Mouse (Mus musculus) Patski (cell line): ENCODE measurements at regions not wholly inside any gene's neighbourhood (a gene's known extent, or its start where the extent isn't known, plus 50 kb on each side); places are given as distances from the start of the nearest gene placed in this dataset.

ENCODE experiments used
- ATAC-seq: fragments of 100-300 bp; one replicate; pipeline ENCODE4 v1.8.0; 2021
- CTCF ChIA-PET: fragments of 350-600 bp; sonication (Branson Sonifier 250); formaldehyde crosslinking; loops from one replicate; lab custom pipeline; 2022; ENCODE audit warnings: inconsistent platforms; lab: Charles Lee
- POLR2A ChIA-PET: fragments of 350-600 bp; sonication (Branson Sonifier 250); formaldehyde crosslinking; loops from one replicate; lab custom pipeline; 2022; ENCODE audit warnings: antibody characterized with exemption, inconsistent platforms; lab: Charles Lee
- DNase-seq: peaks from one replicate; pipeline ENCODE4 v3.0.0-alpha.2; 2011; ENCODE audit warnings: low read depth, low spot score
- H3K27me3 ChIP-seq: fragments of 371-371 bp; one replicate; pipeline ENCODE4 v1.5.1; 2021
- CTCF ChIP-seq: fragments of 100-300 bp; IDR thresholded peaks from one replicate; pipeline ENCODE4 v1.5.1; 2021
- in situ Hi-C: fragments of 300-500 bp; cut with MboI; formaldehyde crosslinking; loops from 3 replicates; pipeline ENCODE4 v1.11.1; 2018; ENCODE audit warnings: low pct_unique_long_range_greater_than_20kb, mixed read lengths

DNA sequence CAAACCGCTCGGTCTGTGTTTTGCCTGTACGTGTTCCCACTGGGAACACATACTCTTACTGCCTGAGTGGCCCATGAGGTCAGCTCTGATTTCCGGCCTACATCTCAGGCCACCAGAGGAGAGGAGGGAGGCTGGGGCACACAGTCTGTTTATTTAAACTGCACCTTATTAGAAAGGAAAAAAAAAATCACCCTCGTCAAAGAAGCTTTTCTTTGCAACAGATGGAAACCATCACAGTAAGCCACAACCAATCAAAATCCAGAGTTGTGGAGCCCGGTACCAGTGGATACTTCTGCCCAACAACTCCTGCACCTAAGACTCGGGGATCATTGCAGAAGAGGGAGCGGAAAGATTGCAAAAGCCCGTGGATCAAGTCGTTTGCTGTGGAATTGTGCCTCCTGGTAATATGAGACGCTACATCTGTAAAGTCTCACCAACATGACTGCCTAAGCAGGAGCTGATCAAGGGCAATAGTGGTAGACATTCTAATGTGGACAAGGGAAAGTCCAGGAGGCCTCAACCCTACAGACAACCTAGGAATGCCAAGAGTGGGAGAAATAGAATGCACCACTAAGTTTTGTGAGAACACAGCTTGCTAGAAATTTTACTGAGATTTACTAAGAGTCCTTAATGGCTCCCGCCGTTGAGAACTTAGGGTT lies 60.5 kb downstream of the Uqcrfs1 start:
- ATAC-seq (no peak), DNase-seq (no peak)
- ChIA-PET CTCF (interaction anchor here (1.3 kb wide), 1 partner anchor 17 kb away, joined by 5 read pairs; no protein-coding TSS in a partner anchor), POLR2A (no interaction called here)
- peaks cover 9% of the 10 kb centered on the region for H3K27me3 ChIP-seq
- in situ Hi-C loops, result no loop called here
- no peak for TF ChIP-seq CTCF

DNA sequence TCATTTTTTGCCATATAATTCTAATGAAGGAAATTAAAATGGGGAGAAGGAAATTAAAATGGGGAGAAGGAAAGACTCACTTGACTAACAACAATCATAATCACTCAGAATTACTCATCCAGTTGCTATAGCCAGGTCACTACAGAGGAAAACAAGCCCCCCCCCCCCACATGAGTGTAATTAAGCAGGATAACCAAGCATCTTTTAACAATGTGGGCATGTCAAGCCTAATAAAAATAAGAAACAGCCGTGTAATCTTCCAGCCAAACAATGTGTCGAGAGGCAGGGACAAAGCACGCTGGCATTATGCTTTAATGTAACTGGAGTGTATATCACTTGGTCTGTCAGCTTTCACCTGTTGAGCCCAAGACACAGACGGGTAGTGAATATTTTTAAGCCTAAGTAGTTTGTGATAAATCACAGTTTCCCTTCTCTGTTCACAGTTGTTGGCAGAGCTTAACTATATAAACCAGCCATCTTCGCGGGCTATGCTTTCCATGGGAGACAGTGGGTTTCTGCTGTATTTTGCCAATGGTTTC lies 66.0 kb downstream of the Uqcrfs1 start:
- no peak for ATAC-seq
- ChIA-PET CTCF (no interaction called here), POLR2A (no interaction called here)
- no peak for DNase-seq
- in situ Hi-C loops, result no loop called here
- no peak for TF ChIP-seq CTCF
- peaks cover 10% of the 10 kb centered on the region for H3K27me3 ChIP-seq

DNA sequence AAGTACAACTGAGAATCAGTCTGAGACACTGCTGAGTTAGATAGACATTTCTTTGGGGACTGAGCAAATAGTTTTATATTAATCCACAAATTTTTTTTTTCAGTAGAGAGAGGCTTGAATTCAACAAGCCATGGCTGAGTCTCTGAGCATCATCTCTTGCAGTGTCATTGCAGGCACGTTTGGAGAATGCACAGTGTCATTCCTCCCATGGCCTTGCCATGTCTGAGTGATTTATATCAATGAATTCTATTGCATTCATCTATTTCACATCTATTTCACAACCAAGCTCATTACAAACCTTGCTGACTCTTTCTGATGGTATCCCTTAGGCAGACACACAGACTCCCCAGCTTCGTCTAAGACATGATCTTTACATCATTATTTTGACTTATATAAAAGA lies 66.6 kb downstream of the Uqcrfs1 start:
- TF ChIP-seq CTCF, result no peak
- CTCF ChIA-PET, result no interaction called here
- in situ Hi-C loops, result no loop called here
- DNase-seq (no peak), ATAC-seq (no peak)
- POLR2A ChIA-PET, result no interaction called here
- peaks cover 16% of the 10 kb centered on the region for H3K27me3 ChIP-seq

- ATAC-seq, result no peak
- ChIA-PET POLR2A (no interaction called here), CTCF (no interaction called here)
- in situ Hi-C loops, result no loop called here
- TF ChIP-seq CTCF, result no peak
- H3K27me3 ChIP-seq, result peaks cover 7% of the 10 kb centered on the region
- no peak for DNase-seq
Observed at GRCm38 (mm10) chr13:30471300-30471699, 73.9 kb downstream of the Uqcrfs1 start.

- DNase-seq (no peak), ATAC-seq (no peak)
- POLR2A ChIA-PET, result no interaction called here
- TF ChIP-seq CTCF, result no peak
- in situ Hi-C loops, result no loop called here
- CTCF ChIA-PET, result interaction anchor here (1.0 kb wide), 1 partner anchor 59 kb away, joined by 3 read pairs; no protein-coding TSS in a partner anchor
- no peaks in the 10 kb centered on the region for H3K27me3 ChIP-seq
Observed at GRCm38 (mm10) chr13:30467104-30467503, 78.1 kb downstream of the Uqcrfs1 start.

GRCm38 (mm10) chr13:30465439-30465838 lies 79.7 kb downstream of the Uqcrfs1 start:
- TF ChIP-seq CTCF, result no peak
- no peaks in the 10 kb centered on the region for H3K27me3 ChIP-seq
- no peak for DNase-seq
- in situ Hi-C loops, result no loop called here
- ChIA-PET POLR2A (interaction anchor here (0.6 kb wide), 1 partner anchor 284 kb away, joined by 4 read pairs; no protein-coding TSS in a partner anchor), CTCF (no interaction called here)
- no peak for ATAC-seq

DNA sequence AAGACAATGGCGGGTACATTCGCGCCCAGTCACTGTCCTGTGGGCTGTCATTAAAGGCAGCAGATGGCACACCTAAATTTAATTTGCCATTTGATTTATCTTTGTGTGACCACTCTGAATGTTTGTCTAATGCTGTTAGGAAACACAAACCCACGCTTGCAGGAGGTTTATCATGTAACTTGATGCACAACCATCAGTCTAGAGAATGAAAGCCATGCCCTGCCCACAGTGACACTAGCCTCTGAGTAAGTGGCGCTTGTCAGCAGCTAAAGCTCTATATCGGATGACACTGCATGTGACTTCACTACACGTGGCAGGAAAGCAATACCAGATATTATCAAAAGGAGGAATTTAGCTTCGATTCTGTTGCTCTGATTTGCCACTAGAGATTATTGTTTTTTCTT lies 89.9 kb downstream of the Uqcrfs1 start:
- CTCF ChIA-PET, result no interaction called here
- in situ Hi-C loops, result no loop called here
- DNase-seq (no peak), ATAC-seq (no peak)
- H3K27me3 ChIP-seq, result peaks cover 3% of the 10 kb centered on the region
- POLR2A ChIA-PET, result no interaction called here
- no peak for TF ChIP-seq CTCF

DNA sequence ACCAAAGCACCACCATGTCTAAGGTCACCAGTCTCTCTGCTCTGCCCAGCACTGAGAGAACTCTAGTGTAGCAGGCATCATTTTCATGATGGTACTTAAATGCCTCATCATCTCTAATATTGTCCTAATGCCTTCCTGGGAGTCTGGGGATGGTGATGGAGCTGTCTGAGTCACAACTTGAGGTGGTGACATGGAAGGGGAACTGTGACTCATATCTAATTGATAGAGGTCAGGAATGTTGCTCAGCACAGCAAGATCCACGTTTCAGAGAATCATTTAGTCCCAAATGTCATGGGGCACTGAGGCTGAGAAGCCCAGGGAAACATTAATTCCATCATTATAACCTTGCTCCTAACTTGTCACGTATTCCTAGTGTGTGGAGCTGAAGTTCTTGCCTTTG lies 93.0 kb downstream of the Uqcrfs1 start:
- POLR2A ChIA-PET, result no interaction called here
- no peaks in the 10 kb centered on the region for H3K27me3 ChIP-seq
- CTCF ChIA-PET, result no interaction called here
- TF ChIP-seq CTCF, result no peak
- DNase-seq (no peak), ATAC-seq (no peak)
- in situ Hi-C loops, result no loop called here

DNA sequence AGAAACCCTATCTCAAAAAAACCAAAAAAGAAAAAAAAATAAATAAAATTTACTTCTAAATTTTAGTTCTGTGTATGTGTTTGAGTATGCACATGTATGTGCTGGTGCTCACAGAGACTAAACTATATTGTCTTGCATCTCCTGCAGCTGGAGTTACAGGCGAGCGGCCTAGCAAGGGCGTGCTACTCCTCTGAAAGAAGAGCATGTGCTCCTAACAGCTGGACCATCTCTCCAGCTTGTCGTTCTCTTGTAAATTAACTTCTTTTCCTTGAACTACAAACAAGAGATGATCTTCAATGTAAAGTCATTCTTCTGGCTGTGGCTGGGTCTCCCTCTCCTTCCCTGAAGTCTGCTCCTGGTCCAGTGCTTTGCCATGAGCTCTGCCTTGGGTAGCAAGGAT lies 96.3 kb downstream of the Uqcrfs1 start:
- POLR2A ChIA-PET, result no interaction called here
- H3K27me3 ChIP-seq, result no peaks in the 10 kb centered on the region
- no peak for TF ChIP-seq CTCF
- DNase-seq (no peak), ATAC-seq (no peak)
- CTCF ChIA-PET, result no interaction called here
- in situ Hi-C loops, result no loop called here
